Mouse (Mus musculus): ENCODE measurements around the gene Six4.

GRCm38 (mm10) chr12:73050305-73050704 is 63.0 kb downstream of the Six4 start:
- TF ChIP-seq CTCF (IDR thresholded peaks at IDR 0.05; ENCODE audit: extremely low read depth, insufficient read length, insufficient replicate concordance, low read depth, low read length) (no peak), POLR2A (IDR thresholded peaks at IDR 0.05; ENCODE audit: low read depth, low read length) (no peak)

Data from small intestine, adult 2 months (tissue).